Mouse (Mus musculus) splenic B cell, adult 2 months (primary cell): ENCODE measurements around the gene Fads3.

Source experiments
- DNase-seq: peaks from one replicate; pipeline ENCODE4 v3.0.0-alpha.2; 2011; ENCODE audit warnings: low read depth, low spot score
- H3K27me3 ChIP-seq: 2 replicates; pipeline ENCODE4 v1.6.1; 2012; ENCODE audit warnings: mild to moderate bottlenecking, low read length, moderate library complexity, mixed read lengths; ENCODE audit not compliant: control insufficient read depth, poor library complexity, insufficient read depth, severe bottlenecking
- H3K36me3 ChIP-seq: 2 replicates; pipeline ENCODE4 v1.6.1; 2012; ENCODE audit warnings: mild to moderate bottlenecking, low read length, moderate library complexity, mixed read lengths; ENCODE audit not compliant: control insufficient read depth, poor library complexity, insufficient read depth, severe bottlenecking

Gene Fads3

DNA sequence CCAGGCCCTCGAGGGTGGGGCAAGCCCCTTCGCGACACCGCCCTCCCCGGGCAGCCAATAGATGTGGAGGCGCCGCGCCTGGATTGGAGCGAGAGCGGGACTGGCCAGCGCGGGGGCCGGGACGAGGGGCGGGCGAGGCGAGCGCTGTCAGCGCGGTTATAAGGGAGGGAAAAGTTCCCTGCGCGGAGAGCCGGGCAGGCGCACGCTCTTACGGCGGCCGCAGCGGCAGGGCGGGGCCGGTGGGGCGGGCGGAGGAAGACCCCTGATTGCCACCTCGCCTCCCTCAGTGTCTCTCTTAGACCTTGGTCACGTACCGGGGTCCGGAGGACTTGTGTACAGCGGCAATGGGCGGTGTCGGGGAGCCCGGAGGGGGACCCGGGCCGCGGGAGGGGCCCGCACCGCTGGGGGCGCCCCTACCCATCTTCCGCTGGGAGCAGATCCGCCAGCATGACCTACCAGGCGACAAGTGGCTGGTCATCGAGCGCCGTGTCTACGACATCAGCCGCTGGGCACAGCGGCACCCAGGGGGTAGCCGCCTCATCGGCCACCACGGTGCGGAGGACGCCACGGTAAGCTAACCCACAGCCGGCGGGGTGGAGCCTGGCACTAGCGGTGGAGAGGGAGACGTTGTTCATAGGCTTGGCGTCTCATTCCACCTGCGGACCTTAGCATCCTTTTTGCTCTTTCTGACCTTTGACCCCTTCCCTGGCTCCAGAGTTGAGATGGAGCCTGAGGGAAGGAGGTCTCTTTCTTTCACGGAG, at the start of gene Fads3:
Fads3 (plus strand) TSS at position 182 of the 761 bp plus-strand sequence.
- DNase-seq, result peak; percentile 45
- H3K27me3 ChIP-seq, result no peaks in the 10 kb centered on the region
- no peaks in the 10 kb centered on the region for H3K36me3 ChIP-seq

DNA sequence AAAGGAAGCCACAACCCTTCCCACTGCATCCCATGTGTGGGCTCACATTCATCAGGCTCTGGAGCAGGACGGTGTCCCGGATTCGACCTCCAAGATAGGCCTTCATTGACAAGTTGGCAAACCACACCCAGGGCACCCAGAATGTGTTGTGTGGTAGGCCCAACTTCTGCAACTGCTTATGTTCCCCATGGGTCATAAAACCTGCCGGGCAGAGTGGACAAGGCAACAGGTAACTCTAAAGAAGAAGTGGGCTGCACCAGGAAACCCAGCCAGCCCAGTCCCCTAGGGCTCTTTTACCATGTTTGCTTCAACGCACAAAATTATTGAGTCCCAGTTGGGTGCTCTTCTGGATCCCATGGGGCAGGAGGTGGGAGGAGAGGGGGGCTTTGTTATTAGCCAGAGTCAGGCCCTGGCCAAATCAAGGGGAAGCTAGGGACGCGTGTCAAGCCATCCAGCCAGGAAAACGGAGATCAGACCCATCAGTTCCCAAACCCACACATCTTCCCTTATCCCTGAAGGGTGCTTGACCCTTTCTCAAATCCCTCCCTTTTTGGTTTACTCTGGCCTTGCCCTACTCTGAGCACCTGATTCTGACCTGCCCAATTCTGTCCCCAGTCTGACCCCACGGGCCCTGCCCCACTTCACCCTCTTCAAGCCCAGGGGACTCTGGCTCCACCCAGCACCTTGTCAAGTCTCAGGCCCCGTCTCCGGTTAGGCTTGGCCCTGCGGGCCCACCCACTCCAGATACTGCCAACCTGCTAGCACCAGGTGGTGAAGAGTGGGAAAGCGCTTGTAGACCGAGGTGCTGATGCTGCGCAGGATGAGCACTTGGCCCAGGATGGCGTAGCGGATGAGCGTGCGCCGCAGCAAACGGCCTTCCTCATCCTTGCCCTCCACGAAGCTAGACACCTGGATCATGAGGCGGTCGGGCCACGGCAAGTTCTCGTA, 49.1 kb upstream of the Fads3 start:
- H3K27me3 ChIP-seq, result no peaks in the 10 kb centered on the region
- DNase-seq, result peak; percentile 32
- H3K36me3 ChIP-seq, result no peaks in the 10 kb centered on the region

DNA sequence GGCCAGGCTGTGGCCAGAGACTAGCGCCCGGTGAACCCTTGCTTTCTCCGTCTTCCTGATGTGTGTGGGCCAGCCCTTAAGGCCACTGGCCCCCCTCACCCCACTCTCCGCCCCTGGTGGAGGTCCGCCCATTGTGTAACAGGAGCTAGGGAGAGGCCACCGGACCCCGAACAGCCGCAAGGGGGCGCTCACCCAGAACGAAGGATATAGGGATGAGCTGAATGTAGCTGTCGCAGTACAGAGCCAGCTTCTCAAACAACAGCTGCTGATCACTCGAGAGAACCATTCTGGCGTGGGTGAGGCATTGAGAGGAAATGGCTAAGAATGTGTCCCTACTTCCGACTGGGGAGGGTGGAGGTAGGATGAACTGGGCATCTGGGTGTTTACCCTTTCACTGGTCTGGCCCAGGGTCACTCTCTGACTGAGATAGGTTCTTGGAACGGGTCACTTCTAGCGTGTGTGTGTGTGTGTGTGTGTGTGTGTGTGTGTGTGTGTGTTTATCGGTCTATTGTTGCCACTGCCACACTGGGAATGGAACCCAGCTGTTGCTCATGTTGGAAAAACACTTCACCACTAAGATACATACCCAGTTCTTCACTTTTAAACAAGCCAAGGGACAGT, 48.2 kb upstream of the Fads3 start:
- no peaks in the 10 kb centered on the region for H3K36me3 ChIP-seq
- no peaks in the 10 kb centered on the region for H3K27me3 ChIP-seq
- peak; percentile 85 for DNase-seq

DNA sequence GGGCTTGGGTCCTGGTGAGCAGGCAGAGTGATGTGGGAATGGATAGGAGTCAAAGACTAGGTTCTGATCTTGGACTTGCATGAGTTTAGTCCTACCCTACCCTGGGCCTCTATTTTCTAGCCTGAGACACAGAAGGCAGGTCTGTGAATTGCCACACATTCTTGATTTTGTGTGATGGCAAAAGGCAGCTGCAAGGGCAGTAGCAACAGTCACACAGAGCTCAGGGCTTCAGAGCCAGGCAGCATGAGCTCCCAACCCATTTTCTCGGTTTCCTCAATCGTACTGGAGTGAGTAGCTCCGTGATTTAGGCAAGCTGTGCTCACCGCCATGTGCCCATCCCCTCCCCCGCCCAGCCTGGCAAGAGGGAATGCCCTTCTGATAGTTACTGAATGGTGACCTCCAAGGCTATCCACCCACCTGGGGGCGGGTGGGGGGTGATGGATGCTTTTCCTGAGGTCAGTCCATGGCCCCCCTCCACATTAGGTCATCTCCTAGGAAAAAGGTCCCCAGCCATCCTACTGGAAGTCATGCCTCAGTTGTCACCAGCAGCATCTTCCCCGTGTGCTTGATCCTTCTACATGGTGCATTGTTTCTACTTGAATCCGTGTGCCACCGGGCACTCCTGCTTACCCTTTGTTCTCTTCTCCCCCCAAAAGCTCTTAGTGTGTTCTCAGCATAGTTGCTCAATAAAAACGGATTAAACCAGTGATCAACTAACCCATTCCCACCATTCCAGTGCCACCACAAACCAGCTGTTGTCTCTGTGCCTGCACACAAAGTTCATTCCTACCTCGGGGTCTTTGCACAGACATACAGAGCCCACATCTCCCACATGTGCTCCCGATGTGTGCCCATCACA, 43.9 kb upstream of the Fads3 start:
- H3K27me3 ChIP-seq, result no peaks in the 10 kb centered on the region
- no peaks in the 10 kb centered on the region for H3K36me3 ChIP-seq
- no peak for DNase-seq

DNA sequence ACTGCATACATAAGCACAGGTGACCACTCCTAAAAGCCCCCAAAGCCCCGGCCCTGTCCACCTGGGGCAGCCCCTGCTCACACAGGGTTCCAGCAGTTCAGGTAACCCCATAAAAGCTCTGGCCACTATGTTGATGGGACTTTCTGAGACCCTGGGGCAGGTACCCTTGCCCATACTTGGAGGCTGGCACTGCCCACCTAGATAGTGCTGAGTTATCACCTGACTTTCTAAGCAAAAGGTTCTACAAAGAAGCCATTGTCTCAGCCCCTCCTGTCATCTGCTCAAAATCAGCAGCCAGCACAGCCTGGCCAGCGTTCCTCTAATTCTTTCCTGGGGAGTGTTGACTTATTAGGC, 43.3 kb upstream of the Fads3 start:
- Histone ChIP-seq H3K27me3 (no peaks in the 10 kb centered on the region), H3K36me3 (no peaks in the 10 kb centered on the region)
- no peak for DNase-seq

DNA sequence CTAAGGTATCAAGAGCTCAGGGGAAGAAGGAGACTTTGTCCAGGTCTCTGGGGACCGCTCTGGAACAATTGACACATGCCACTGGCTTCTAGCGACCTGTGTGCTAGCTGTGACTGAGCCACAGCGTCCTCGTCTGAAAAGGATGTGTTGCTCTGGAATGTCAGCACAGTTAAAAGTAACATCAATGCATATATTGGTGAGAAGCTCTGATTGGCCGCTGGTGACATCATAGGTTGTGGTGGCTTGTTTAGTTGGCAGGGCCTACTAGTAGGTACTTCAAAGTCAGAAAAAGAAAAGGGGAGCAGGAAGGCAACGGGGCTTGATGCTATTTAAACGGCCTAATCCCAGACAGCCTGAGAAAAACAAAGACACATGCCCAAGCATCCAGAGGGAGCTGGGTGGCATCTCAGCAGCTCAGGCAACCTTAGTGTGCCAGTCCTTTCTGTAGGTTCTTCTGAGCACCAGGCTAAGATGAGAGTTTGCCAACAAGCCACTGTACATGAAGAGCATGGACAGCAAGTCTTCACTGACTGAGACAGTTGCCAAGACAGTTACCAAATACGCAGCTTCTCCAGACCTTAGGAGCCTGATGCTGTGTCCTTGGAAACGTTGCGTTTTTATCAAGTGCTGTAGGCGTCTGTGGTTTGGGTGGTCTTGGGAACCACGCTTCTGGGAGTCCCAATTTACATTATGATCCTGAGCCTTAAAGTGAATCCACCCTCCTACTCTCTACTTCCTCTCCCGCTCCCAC, 42.5 kb upstream of the Fads3 start:
- Histone ChIP-seq H3K36me3 (no peaks in the 10 kb centered on the region), H3K27me3 (no peaks in the 10 kb centered on the region)
- DNase-seq, result no peak

DNA sequence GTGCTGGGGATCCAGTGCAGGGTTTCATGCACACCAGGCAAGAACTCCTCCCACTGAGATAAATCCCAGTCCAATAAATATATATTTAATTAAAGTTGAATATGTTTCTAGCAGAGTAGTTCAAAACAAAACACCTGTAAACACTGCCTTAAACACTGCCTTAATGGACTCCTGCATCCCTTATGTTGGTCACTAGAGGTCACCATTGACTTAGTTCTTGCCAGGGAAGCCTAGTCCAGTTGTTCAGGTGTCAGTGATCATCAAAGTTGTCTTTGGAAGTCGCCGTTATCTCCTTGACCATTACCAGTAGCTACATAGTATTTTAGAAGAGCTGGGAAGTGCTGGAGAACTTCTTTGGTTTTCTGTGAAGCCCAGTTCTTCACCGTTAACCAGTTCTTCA, 41.0 kb upstream of the Fads3 start:
- no peaks in the 10 kb centered on the region for H3K36me3 ChIP-seq
- peak; percentile 70 for DNase-seq
- no peaks in the 10 kb centered on the region for H3K27me3 ChIP-seq

DNA sequence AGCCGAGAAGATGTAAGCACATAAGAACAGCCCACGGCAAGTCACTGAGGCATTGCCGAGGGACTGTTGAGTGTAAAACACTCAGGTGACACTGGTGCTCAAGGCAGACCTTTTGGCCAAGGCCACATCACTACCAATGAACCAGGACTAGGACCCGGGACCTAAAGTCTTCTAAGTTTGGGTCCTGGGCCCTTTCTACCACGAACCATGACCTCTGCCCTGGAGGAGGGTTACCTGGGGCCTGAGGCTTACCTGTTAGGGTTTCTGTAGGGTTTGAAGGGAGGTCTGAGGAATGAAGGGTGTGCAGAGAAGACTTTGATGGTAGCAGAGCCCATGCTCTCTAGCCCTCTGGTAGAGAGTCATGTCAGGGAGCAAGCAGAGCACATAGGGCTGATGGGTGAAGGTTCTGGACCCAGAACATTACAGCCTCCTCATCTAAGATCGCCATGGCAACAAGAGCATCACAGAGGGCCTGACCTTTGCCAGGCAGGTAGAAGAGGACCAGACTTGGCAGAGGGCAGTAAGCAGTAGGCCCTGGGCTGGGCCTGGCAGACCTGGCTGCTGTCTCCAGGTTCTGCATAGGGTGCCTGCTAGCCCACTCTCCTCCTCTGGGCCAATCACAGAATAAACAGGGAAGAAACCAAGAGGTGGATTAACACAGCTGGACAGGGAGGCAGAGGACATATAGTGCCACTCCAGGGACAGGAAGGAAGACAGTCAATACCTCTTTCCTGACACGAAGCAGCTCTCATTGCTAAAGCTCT, 40.0 kb upstream of the Fads3 start, which contains the start of the genes Best1 and Rab3il1:
Best1 (minus strand) TSS at position 428 of the 764 bp plus-strand sequence.
Rab3il1 (plus strand) TSS at position 464 of the 764 bp plus-strand sequence.
- Histone ChIP-seq H3K27me3 (no peaks in the 10 kb centered on the region), H3K36me3 (no peaks in the 10 kb centered on the region)
- DNase-seq, result no peak

DNA sequence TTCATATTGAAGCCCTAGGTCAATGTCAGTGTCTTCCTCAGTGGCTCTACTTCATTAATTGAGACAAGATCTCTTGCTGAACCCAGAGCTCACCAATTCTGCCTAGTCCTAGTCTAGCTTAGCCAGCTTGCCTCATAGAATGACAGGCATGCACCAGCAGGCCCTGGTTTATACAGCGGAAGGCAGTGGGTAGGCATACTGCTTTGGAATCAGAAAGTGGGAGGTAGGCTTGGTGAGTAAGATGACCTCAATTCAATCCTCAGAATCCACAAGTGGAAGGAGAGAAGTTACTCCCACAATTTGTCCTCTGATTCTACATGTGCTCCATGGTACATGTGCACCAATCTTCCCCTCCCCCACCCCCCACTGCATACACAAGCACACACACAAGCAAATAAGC, 37.7 kb upstream of the Fads3 start:
- DNase-seq, result no peak
- Histone ChIP-seq H3K27me3 (no peaks in the 10 kb centered on the region), H3K36me3 (no peaks in the 10 kb centered on the region)

DNA sequence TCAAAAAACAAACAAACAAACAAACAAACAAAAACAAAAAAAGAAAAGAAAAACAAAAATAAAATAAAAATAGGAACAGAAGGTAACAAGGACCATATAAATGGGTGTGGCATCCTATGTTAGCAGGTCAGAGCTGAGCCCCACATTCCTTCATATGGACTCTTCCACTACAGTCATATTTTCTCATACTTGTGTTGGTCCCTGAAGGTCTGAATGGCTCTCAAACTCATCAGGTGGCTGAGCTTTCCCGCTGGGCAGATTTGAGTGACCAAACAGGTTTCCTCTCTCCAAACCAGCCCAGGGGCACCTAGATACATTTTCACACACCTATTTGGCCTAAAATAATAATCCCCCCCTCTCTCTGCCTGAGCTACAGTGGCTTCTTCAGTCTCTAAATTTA, 30.0 kb upstream of the Fads3 start:
- H3K36me3 ChIP-seq, result no peaks in the 10 kb centered on the region
- no peaks in the 10 kb centered on the region for H3K27me3 ChIP-seq
- no peak for DNase-seq

DNA sequence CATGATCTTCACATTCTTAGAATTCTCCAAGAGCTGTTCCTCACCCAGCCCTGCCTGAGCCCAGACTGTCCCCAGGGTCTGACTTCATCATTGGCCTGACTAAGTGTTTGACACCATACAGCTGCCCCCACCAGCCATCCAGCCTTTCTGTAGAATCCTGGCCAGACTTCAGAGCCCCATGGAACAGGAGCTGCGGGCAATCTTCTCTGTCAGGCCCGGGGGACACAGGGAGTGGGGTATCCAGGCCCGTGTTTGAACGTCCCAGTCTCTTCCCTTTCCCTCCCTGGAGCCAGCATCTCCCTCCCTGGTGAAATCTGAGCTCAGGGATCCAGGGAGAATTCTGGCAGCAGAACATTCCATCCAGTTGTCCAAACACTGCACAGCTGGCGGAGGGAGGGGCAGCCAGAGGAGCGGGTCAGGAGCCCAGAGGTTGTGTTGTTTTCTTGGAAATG, 28.5 kb upstream of the Fads3 start:
- Histone ChIP-seq H3K36me3 (no peaks in the 10 kb centered on the region), H3K27me3 (no peaks in the 10 kb centered on the region)
- no peak for DNase-seq

DNA sequence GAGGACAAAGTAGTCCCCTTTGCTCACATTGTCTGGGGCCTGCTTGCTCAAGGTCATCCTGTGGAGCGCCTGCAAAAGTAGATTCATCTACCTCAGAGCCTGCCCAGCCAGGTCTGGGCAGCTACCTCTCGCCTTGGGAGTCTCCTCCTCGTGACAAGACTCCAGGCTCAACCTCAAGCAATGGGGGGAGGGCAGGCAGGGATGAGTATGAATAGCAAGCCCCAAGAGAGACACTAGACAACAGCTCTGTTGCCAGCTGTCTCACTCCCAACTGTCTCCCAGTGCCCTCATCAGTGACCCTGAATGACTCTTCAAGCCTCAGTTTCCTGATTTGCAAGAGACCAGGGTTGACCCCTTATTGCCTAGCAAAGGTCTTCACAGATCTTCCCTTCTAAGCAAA, 28.0 kb upstream of the Fads3 start:
- H3K27me3 ChIP-seq, result no peaks in the 10 kb centered on the region
- no peak for DNase-seq
- H3K36me3 ChIP-seq, result no peaks in the 10 kb centered on the region

DNA sequence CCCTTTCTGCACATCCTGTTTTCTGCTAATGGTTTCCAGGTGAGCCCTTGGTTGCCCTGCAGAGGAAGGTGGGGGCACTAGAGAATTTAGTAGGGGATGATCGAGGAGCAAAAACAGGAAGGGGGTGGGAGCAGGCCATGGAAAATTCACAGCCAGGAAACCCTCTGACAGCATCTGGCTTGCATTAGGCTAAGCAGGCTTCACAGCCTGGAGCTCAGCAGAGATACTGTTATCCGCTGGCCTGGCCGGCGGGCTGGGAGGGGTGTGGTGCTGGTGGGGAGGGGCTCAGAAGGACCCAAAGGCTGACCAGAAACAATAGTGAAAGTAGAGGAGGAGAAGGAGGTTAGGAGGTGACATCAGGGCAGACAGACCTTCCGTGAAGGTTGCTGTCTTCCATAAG, 27.5 kb upstream of the Fads3 start:
- Histone ChIP-seq H3K27me3 (no peaks in the 10 kb centered on the region), H3K36me3 (no peaks in the 10 kb centered on the region)
- no peak for DNase-seq
